Mouse (Mus musculus): ENCODE results near the gene Gabpb2. TPM values are rescaled to one million over a fixed set of nuclear protein-coding genes. Genes with fewer than 3 reads are reported as not detected.
"Not testable (repeated sequence)": the region's sequence is repeated elsewhere in the genome, so short reads cannot be mapped to it uniquely, and the experiment has no call there.

The Gabpb2 gene
- polyA plus RNA-seq, 1 experiment from 2014 or later: 15.9 TPM

DNA sequence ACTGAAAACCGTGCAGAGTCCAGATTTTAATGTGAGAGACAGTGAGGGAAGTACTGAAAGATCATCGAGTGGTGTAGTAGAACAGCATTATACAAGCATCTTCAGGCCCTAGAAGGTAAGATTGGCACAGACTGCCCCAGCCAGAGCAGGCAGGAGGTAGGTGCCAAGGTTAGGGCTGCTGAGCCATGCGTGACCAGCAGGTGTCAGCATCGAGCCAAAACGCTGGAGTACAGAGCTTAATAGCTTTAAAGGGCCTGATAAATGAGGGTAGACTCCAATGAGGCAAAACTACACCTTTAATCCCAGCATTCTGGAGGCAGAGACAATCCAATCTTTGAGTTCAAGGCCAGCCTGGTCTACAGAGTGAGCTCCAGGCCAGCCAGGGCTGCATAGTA, 75.1 kb downstream of the Gabpb2 start:
- Histone ChIP-seq H3K9ac (replicated peaks) (no peak overlapping the region), H3K9me3 (no peaks in the 10 kb centered on the region), H3K4me3 (replicated peaks) (no peak overlapping the region), H3K4me2 (no peak overlapping the region), H3K4me1 (replicated peaks) (no peaks in the 10 kb centered on the region), H3K27me3 (no peaks in the 10 kb centered on the region), H3K27ac (no peak overlapping the region), H3K36me3 (peaks cover 28% of the 10 kb centered on the region)
- 6% methylated on average over 5 of the region's 5 CpGs for WGBS
- peak; percentile 67; the same call in 1 of the 2 replicates for ATAC-seq (ENCODE audit: insufficient number of reproducible peaks, insufficient read depth, low FRiP score, low TSS enrichment, low read depth)

DNA sequence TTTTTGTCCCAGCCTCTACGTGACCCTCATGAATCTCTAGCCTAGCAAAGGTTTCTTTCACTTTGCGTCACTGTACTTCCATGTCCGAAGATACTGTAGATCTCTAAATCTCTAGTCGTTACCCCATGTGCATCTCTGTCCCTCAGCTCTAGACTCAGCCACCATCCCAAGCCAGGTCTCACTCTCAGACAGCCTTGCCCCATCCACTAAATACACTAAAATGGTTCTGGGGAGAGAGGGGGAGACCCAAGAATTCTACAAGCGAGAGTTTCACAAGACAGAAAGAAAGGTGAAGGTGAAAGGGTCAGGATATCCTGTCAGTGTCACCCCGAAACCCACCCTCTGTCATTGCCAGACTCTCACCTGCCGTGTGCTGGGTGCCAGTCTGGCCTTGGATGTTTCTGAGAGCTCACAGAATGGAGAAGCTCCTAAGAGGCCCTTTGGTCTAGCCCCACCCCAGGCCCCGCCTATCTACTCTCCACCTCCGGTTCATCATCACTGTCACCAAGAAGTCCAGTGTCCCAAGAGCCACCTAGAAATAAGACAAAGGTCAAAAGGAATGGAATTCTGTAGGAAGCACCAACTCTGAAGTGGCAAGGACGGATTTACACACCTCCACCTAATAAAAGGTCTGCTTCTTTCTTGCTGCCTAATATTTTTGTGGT, 75.6 kb downstream of the Gabpb2 start, which contains the start of gene Tnfaip8l2:
Gene Tnfaip8l2, minus strand, starts transcription at position 409 of the 665 bp plus-strand sequence.
- H3K9me3 ChIP-seq: no peaks in the 10 kb centered on the region
- H3K36me3 ChIP-seq: peaks cover 28% of the 10 kb centered on the region
- H3K4me2 ChIP-seq: no peak within 1 kb of the TSS
- no peak for ATAC-seq (ENCODE audit: insufficient number of reproducible peaks, insufficient read depth, low FRiP score, low TSS enrichment, low read depth)
- WGBS: 85% methylated on average over 10 of the region's 10 CpGs
- H3K27me3 ChIP-seq: no peaks in the 10 kb centered on the region
- no peak within 1 kb of the TSS for H3K27ac ChIP-seq
- no peak within 1 kb of the TSS for H3K4me3 ChIP-seq (replicated peaks)
- no peak within 1 kb of the TSS for H3K9ac ChIP-seq (replicated peaks)
- H3K4me1 ChIP-seq (replicated peaks): no peaks in the 10 kb centered on the region

DNA sequence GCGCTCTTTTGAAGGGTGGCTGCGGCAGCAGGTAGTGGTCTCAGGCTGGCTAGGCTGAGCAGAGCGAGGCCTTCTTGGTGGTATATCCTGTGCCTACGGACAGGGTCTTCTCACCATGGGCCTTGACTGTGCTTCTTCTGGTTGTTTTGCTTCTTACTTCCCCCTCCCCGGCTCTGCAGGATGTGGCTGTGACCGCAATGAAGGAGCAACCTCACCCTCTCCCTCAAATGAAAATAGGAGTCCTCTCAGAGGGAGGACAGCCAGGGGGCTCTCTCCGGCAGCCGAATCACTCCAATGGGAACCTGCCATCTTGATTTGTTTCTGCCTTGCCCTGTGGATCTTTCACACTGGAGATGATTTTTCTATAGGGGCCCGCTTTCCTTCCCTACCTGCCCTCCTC, 76.2 kb downstream of the Gabpb2 start:
- Histone ChIP-seq H3K9me3 (no peaks in the 10 kb centered on the region), H3K4me2 (no peak overlapping the region), H3K27ac (no peak overlapping the region), H3K9ac (replicated peaks) (no peak overlapping the region), H3K27me3 (no peaks in the 10 kb centered on the region), H3K36me3 (peaks cover 28% of the 10 kb centered on the region), H3K4me1 (replicated peaks) (no peaks in the 10 kb centered on the region), H3K4me3 (replicated peaks) (no peak overlapping the region)
- 90% methylated on average over 9 of the region's 9 CpGs for WGBS
- no peak for ATAC-seq (ENCODE audit: insufficient number of reproducible peaks, insufficient read depth, low FRiP score, low TSS enrichment, low read depth)

DNA sequence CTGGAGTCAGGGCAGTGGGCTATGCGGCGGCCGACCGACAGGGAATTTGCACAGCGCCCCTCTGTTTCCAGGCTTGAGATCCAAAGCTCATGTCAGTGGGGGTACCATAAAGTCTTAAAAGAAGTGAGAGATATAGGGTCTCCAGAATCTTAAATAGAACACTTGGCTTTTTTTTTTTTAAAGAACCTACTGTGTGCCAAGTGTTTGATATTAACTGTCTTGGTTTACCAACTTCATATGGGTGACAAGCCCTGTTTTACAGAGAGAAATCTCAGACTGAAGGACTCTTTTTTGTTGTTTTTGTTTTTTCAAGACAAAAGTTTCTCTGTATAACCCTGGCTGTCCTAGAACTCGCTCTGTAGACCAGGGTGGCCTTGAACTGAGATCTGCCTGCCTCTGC, 76.9 kb downstream of the Gabpb2 start:
- ATAC-seq (ENCODE audit: insufficient number of reproducible peaks, insufficient read depth, low FRiP score, low TSS enrichment, low read depth): no peak
- Histone ChIP-seq H3K4me3 (replicated peaks) (no peak overlapping the region), H3K27me3 (no peaks in the 10 kb centered on the region), H3K36me3 (peaks cover 28% of the 10 kb centered on the region), H3K9me3 (no peaks in the 10 kb centered on the region), H3K9ac (replicated peaks) (no peak overlapping the region), H3K27ac (no peak overlapping the region), H3K4me2 (no peak overlapping the region), H3K4me1 (replicated peaks) (peaks cover 1% of the 10 kb centered on the region; the same call in 1 of the 2 replicates)
- 91% methylated on average over 6 of the region's 6 CpGs for WGBS

DNA sequence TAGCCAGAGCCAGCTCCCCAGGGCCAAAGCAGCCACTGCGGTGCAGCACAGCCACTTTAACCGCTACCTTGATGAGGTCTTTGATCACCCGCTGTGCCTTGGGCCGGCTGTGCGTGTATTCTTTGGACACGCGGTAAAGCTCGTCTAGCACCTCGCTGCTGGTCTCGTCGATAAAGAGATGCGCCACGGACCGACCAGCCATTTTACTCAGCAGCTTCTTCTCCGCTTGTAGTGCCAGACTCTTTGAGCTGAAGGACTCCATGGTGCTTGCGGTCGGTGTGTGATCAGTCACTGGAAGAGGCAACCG, 77.5 kb downstream of the Gabpb2 start:
- WGBS: 54% methylated on average over 18 of the region's 18 CpGs
- H3K4me1 ChIP-seq (replicated peaks): peaks cover 7% of the 10 kb centered on the region
- H3K9ac ChIP-seq (replicated peaks): no peak overlapping the region
- H3K36me3 ChIP-seq: peaks cover 28% of the 10 kb centered on the region
- no peak overlapping the region for H3K27ac ChIP-seq
- no peak overlapping the region for H3K4me3 ChIP-seq (replicated peaks)
- no peaks in the 10 kb centered on the region for H3K27me3 ChIP-seq
- H3K9me3 ChIP-seq: no peaks in the 10 kb centered on the region
- H3K4me2 ChIP-seq: no peak overlapping the region
- no peak for ATAC-seq (ENCODE audit: insufficient number of reproducible peaks, insufficient read depth, low FRiP score, low TSS enrichment, low read depth)

DNA sequence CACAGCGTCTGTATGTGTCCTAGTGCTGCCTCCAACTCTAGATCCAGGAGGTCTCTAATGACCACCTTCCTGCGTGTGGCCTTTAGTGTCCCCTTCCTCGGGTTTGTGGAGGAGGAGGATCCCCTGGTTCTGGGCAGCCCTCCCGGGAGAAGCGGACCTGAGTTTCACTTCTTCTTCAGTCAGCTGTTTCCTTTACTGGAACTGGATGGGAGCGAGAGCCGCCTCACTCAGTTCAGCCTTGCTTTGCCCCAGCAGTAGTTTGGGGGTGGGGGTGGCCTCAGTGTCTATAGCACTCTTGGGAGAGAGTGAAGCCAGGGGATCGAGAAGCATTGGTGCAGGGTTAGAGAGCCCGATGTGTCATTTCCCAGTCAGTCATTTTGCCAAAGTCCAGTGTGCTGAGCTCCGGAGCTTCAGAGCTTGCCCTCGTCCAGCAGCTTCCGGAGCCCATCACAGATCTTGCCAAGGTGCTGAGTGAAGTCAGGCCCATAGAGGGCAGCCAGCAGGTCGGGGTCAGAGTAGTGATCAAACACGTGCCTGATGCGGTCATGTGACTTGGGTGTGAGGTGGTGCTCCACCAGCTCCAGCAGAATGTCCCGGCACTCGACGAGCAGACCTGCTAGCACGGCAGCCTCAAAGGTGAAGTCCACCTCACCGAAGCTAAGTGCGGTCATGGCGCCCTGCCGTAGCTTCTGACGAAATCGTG, 78.0 kb downstream of the Gabpb2 start:
- 68% methylated on average over 25 of the region's 25 CpGs for WGBS
- no peaks in the 10 kb centered on the region for H3K27me3 ChIP-seq
- H3K4me2 ChIP-seq: no peak overlapping the region
- no peak overlapping the region for H3K27ac ChIP-seq
- H3K36me3 ChIP-seq: peaks cover 28% of the 10 kb centered on the region
- no peaks in the 10 kb centered on the region for H3K9me3 ChIP-seq
- no peak overlapping the region for H3K9ac ChIP-seq (replicated peaks)
- no peak for ATAC-seq (ENCODE audit: insufficient number of reproducible peaks, insufficient read depth, low FRiP score, low TSS enrichment, low read depth)
- H3K4me1 ChIP-seq (replicated peaks): peaks cover 11% of the 10 kb centered on the region
- no peak overlapping the region for H3K4me3 ChIP-seq (replicated peaks)

DNA sequence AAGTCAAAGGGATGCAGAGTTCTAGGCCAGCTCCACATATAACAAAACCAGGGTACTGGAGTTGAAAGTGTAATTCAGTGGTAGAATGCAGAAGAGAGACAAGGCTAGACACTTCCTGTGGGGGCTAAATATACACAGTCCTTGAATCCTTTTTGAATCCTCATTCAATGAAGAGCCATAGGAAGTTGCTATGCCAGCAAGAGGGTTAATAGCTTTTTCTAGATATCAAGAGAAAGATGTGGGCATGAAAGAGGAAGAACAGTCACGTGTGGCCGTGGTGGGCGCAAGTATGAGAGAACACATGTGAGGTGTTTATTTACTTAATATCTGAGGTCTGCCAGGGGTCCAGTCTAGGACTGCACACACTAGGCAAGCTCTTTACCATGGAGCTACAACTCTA, 81.4 kb downstream of the Gabpb2 start:
- Histone ChIP-seq H3K9ac (replicated peaks) (no peak overlapping the region), H3K4me2 (peak overlapping the region; percentile 59; the same call in 1 of the 2 replicates), H3K36me3 (peaks cover 34% of the 10 kb centered on the region), H3K9me3 (0 out of 2 replicates have a peak, but pooled peaks cover 4% of the 10 kb centered on the region), H3K27ac (no peak overlapping the region), H3K4me1 (replicated peaks) (peaks cover 16% of the 10 kb centered on the region), H3K4me3 (replicated peaks) (no peak overlapping the region), H3K27me3 (no peaks in the 10 kb centered on the region)
- ATAC-seq (ENCODE audit: insufficient number of reproducible peaks, insufficient read depth, low FRiP score, low TSS enrichment, low read depth): no peak
- 91% methylated on average over 3 of the region's 3 CpGs for WGBS

DNA sequence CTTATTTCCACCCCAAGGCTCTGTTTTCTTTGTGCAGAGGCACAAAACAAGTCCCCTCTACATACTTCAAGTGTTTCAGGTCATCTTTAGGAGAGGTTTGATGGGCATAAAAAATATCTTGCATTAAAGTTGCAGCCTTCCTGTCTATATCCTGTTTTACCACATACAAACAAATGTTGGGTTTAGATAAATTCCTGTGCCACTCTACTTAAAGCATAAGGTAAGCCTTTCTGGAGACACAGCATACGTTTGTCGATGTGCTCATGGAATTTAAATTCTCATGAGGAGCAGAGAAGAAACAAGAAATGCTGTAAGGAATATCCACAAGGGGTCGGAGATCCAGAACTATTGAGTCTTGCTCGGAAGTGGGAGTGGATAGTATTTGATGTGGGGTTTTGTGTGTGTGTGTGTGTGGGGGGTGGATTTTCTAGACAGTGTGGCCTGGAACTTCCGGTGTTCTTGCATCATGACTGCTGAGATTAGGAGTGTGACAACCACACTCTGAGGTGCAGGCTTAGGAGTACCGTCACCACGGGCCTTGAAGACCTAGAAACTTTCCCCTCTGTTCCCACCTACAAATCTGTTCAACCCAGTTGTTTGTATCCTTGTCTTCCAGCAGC, 82.2 kb downstream of the Gabpb2 start:
- 86% methylated on average over 7 of the region's 7 CpGs for WGBS
- ATAC-seq (ENCODE audit: insufficient number of reproducible peaks, insufficient read depth, low FRiP score, low TSS enrichment, low read depth): no peak
- Histone ChIP-seq H3K27ac (no peak overlapping the region), H3K9ac (replicated peaks) (no peak overlapping the region), H3K27me3 (no peaks in the 10 kb centered on the region), H3K36me3 (peaks cover 31% of the 10 kb centered on the region), H3K4me1 (replicated peaks) (peaks cover 16% of the 10 kb centered on the region), H3K4me2 (peak overlapping the region; percentile 59), H3K9me3 (0 out of 2 replicates have a peak, but pooled peaks cover 4% of the 10 kb centered on the region), H3K4me3 (replicated peaks) (peak overlapping the region; percentile 35; the same call in 1 of the 2 replicates)

DNA sequence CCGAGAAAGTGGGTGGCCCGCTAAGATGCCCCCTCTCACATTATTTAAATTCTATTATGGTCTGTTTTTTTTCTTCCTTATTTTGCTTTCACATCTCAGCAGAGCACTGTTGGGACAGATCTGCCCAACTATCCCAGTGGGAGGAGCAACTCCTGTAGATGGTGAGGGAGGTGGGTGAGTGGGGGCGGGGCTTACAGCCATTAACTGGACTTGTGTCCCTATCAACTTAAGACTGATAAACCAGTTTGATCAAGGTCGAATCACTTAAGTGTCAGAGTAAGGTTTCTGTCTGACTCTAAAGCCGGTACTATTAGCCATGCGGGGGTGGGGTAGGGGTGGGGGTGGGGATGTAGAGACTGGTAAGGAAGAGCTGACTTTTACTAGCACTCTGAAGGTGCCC, 82.7 kb downstream of the Gabpb2 start:
- Histone ChIP-seq H3K27ac (no peak overlapping the region), H3K9ac (replicated peaks) (0 out of 2 replicates have a peak overlapping the region, but pooled peaks have one; percentile 40), H3K4me1 (replicated peaks) (peaks cover 16% of the 10 kb centered on the region), H3K9me3 (0 out of 2 replicates have a peak, but pooled peaks cover 4% of the 10 kb centered on the region), H3K36me3 (peaks cover 30% of the 10 kb centered on the region), H3K27me3 (no peaks in the 10 kb centered on the region), H3K4me2 (peak overlapping the region; percentile 59), H3K4me3 (replicated peaks) (peak overlapping the region; percentile 35)
- WGBS: 28% methylated on average over 6 of the region's 6 CpGs
- ATAC-seq (ENCODE audit: insufficient number of reproducible peaks, insufficient read depth, low FRiP score, low TSS enrichment, low read depth): no peak

DNA sequence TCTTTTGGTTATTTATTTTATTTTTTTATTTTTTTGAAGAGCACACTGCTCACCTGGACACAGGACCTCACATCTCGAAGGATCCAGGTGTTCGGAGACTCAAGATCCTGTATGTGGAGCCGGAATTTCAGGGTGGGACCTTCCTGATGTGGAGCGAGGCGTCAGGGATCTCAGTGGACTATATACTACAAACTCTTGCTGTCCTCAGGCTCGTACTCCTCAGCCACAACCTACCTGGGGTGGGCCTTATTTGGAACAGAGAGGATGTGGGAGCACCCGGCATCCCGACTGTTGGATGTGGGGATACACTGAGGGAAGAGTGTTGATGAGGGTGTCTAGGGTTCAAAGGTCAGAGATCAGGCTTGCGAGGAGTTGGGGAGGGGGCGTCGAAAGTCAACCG, 83.6 kb downstream of the Gabpb2 start:
- not testable (repeated sequence) for H3K27ac ChIP-seq; H3K9me3 ChIP-seq; H3K9ac ChIP-seq (replicated peaks); H3K4me2 ChIP-seq; H3K27me3 ChIP-seq
- Histone ChIP-seq H3K4me3 (replicated peaks) (peak overlapping the region; percentile 65), H3K36me3 (peaks cover 29% of the 10 kb centered on the region), H3K4me1 (replicated peaks) (peaks cover 22% of the 10 kb centered on the region)
- no CpG with 5 or more reads among the region's 12 CpGs for WGBS
- ATAC-seq (ENCODE audit: insufficient number of reproducible peaks, insufficient read depth, low FRiP score, low TSS enrichment, low read depth): peak; percentile 48

DNA sequence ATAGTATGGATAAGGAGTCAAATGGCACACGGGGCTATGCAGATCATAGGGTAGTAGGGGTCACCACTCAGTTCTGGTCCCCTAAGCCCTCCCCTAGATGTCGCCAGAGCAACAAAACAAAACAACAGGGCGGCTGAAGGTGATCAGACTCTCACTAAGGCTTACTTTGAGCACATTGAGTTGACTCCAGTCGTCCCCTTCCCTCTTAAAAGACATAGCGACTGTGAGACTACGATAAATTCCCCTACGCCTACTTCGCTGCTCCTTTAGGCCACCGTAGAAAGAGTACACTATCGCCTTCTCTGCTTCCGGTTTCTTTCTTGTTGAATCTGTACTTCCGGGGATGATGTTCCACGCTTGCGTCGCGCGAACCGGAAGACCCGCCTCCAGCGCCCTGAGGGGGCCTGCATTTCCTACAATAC, 84.0 kb downstream of the Gabpb2 start, which contains the start of the genes Scnm1 and Lysmd1:
Gene Scnm1, minus strand, starts transcription at position 332 of the 422 bp plus-strand sequence.
Gene Lysmd1, plus strand, starts transcription at position 409 of the 422 bp plus-strand sequence.
- peaks cover 34% of the 10 kb centered on the region for H3K36me3 ChIP-seq
- H3K27ac ChIP-seq: peak within 1 kb of the TSS; percentile 78
- H3K4me1 ChIP-seq (replicated peaks): peaks cover 23% of the 10 kb centered on the region
- under 1% methylated on average over 20 of the region's 20 CpGs for WGBS
- peak; percentile 86 for ATAC-seq (ENCODE audit: insufficient number of reproducible peaks, insufficient read depth, low FRiP score, low TSS enrichment, low read depth)
- H3K4me3 ChIP-seq (replicated peaks): peak within 1 kb of the TSS; percentile 65
- no peaks in the 10 kb centered on the region for H3K27me3 ChIP-seq
- peak within 1 kb of the TSS; percentile 75 for H3K9ac ChIP-seq (replicated peaks)
- H3K4me2 ChIP-seq: peak within 1 kb of the TSS; percentile 86
- 0 out of 2 replicates have a peak, but pooled peaks cover 4% of the 10 kb centered on the region for H3K9me3 ChIP-seq

Data from limb, embryonic 12.5 days (tissue).